Mouse (Mus musculus) gastrocnemius, postnatal 10 days (tissue): ENCODE data around the gene Rdh16f1. TPM values are rescaled to one million over a fixed set of nuclear protein-coding genes. Genes with fewer than 3 reads are reported as not detected.
"Not testable (repeated sequence)": the region's sequence is repeated elsewhere in the genome, so short reads cannot be mapped to it uniquely, and the experiment has no call there.

ENCODE experiments used
- DNase-seq: peaks from one replicate; pipeline ENCODE4 v3.0.0; 2021; ENCODE audit warnings: mixed read lengths
- total RNA-seq, 2 experiments: library from RNA; stranded (reverse); gene quantifications; 2 replicates each; pipeline ENCODE4 v1.2.3; 2021

Rdh16f1 gene
- total RNA-seq, 2 experiments from 2014 or later = 0.34 TPM; not detected in 1

DNA sequence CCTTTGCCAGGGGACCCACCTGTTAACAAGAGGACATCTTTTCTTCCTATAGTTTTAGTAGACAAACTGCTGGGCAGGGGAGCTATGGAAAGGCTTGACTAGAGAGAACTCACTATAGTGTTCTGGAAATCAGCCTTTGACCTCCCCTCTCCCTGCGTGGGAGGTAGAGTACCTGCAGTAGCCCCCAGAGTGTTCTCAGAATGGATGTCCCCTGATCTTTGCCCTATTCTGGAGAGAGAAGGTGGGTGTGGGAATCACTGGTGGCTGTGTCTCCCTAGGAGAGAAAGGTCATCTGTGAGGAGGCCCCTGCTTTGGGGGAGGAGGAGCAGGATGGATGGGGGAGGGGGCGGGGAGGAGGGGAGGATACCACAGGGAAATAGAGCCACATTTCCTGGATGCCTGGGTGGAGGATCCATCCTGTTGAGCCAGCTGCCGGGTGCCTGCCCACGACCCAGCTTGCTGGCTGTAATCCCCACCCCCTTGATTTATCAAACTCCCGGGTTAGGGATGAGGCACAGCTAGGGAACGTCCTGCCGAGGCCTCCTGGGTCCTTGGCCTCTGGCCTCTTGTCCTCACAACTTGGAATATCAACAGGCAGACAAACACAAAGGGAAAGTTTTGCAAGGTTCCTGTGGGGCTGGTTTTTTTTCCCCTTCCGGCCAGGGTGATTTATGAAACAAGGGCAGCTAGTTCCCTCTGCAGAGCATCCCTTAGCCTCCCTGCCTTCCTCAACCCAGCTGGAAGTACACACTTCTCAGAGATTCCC, 10.6 kb upstream of the Rdh16f1 start:
- DNase-seq = no peak

DNA sequence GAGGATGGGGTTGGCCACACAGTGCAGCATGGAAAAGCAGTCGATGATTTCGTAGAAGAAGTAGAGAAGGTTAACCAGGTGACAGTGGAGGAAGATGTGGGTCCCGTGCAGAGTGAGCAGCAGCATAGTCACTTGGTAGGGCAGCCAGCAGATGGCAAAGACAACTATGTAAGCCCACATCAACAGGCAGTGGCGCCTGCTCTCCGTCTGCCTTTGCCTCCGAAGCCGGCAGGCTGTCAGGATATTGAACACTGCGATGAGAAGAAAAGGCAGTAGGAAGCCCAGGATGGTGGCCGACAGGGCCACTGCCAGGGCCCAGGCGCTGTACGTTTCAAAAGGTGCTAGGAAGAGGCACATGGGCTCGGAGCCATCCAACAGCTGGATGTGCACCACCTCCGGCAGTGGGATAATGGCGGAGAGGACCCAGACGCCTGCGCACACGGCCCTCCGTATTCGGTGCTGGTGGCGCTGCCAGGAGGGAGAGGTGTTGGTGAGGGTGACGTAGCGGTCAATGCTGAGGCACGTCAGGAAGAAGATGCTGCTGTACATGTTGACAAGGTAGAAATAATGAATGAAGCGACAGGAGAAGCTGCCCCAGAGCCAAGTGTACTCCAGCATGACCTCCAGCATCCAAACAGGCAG, 9.3 kb upstream of the Rdh16f1 start:
- no peak for DNase-seq

DNA sequence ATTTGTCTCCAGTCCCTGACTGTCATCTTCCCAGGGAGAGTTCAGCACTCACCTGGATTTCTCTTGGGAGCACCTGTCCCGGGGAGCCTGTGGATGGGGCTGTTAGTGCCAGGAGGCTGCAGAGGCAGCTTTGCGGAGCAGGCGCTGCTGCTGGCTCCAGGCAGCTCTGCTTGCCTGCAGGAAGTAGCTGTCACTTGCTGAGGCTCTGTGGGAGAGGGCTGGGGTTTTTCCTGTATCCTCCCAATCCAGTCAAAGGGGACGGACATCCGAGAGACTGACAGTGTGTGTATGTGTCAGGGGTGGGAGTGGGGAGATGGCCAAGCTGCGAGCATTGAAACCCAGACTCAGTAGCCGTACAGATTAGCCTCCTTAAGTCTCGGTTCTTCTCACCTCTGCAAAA, 8.0 kb upstream of the Rdh16f1 start, which contains the start of gene Gpr182:
Gene Gpr182, minus strand, starts transcription at position 185 of the 400 bp plus-strand sequence.
- no peak for DNase-seq

DNA sequence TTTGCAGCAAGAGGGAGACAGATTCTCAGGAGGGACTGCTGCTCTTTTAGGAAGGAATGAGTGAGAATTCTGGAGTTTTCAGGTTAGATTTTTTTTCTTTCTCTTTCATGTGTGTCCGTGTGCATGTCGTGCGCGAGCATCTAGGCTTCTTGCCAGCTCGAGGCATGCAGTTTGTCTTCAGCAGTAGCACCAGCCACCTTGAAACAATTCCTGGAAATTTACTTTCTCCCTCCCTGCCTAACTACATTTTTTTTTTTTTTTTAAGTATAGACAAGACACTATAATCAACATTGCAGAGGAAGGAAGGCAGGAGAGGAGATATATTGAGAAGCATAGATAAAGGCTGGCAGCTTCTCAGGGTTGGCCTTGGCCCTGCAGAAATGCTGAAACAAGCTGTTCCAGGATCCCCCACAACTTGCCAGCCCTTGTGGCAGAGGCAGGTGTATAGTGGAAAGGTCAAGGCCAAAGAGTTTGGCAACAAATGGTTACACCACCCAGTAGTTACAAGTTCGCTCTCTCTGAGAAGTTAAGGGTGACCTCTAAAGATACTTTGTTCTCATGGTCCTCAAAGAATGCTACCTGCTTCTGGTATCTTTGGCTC, 4.9 kb upstream of the Rdh16f1 start:
- DNase-seq = no peak

DNA sequence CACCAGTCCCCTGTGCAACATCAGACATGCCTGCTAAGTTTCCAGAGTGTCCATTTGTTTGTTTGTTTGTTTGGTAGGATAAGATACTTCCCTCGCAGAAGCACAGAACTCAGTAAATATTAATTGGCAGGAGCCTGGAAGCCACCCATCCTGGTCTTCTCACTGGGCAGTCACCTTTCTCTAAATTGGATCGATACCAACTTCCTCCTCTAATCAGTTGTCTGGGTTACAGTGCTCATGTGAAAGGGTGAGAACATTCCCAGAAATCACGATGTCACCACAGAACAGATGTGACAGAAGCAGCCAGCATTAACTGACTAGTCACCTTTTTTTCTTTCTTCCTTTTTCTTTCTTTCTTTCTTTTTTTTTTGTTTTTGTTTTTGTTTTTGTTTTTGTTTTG, 4.3 kb upstream of the Rdh16f1 start:
- no peak for DNase-seq

DNA sequence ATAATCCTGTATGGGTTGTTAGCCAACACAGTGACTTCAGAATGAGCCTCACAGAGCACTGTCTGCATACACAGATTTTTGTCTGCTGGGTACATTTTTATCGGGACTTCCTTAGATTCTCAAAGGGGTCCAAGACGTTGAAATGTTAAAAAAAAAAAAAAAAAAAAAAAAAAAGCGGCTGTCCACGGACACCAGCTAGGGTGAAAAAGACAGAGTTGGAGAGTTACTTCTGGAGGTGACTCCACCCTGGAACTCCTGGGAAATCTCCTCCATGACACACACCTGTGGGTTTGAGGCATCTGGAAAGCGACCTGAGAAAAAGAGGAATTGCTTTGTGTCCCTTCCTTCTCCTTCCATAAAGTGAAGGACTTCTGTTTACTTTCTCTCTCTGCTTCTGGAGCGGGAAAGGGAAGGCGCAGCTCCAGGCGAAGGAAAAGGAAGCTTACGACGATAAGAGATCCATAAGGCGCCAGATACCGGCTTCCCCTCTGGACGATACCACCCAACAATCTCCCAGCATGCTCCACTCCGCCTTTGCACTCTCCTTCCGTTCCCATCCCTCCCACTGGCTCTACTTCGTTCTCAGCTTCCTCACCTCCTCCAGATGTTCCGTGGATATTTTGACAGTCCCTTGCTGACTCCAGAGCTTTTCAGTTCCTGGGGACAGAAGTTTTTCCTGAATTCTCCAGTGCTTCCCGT, 3.7 kb upstream of the Rdh16f1 start:
- DNase-seq = no peak

DNA sequence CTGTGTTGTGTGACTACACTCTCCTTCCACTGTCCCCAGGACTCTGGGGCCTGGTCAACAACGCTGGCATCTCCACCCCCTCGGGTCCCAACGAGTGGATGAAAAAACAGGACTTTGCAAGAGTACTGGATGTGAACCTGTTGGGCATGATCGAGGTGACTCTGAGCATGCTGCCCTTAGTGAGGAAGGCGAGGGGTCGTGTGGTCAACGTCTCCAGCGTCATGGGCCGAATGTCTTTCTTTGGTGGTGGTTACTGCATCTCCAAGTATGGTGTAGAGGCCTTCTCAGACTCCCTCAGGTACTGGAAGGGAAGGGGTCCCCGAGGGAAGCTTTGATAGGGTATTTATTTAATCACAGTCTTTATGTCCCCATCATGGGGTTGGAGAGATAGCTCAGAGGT, 3.3 kb downstream of the Rdh16f1 start:
- not testable (repeated sequence) for DNase-seq

DNA sequence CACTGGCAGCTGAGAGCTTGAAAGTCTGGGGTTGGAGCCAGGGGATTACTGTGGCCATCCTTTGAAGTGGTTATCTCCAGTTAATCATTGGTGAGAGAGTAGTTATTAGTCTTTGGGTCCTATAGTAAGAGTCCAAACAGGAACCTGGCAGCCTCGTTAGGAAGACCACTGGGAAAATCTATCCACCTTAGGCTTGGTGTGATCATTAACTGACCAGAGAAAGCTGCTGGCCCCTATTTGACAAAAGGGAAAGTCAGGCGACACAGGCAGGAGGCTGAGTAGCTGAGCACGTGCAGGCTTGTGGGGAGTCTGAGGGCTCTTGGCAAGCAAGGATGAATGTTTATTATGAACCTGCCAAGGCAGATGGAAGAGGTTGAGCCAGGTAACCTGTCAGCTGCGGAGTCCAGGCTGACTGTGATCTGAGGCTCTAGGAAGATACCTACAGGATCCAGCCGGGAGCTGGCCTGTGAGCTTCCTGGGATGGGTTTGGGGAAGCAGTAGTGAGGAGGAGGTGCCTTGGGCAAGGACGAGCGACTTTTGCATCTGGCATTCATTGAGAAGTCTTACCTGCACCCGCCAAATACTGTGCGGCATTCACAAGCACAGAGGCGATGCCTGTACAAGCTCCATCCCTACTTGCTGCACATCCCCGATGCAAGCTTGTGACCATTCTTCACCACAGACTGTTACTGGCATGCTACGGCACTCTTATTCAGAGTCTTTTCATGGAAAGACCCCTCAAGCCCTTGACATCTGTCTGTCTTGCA, 4.5 kb downstream of the Rdh16f1 start:
- DNase-seq = no peak

DNA sequence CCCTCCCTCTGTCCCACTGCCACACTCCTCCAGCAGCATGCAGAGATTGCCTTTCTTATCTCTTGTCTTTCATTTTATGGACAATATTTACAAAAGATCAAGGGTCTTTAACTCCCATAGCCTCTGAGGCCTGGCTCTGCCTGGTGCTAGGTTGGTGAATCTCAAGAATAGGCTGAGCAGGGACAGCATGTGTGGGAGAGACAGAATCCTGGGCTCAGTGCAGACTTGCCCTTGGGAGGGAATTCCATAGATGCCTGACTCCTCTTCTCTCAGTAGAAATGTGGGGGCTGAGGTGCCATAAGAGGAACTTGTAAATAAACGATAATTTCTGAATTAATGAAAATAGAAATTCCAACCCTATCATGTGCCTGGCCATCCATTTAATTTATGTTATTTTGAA, 7.0 kb downstream of the Rdh16f1 start:
- no peak for DNase-seq

DNA sequence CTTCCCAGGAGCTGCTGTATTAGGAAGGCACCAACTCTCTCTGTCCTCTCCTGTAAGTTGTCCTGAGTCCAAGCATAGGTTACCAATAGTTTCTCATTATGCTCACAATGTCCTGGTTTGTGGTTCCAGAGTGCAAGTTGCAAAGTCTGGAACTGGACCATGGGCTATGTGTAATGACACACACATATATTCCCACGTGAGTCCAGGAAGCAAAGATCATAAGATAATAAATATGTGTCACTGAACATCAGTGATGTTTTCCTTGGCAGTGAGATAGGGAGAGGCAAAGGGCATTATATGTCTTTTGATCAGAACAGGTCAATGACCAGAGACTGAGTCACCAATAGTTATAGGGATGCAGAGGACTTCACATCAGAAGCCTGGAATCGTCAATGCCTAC, 16.4 kb downstream of the Rdh16f1 start, which contains the start of gene Rdh9:
Gene Rdh9, plus strand, starts transcription at position 376 of the 400 bp plus-strand sequence.
- no peak for DNase-seq

DNA sequence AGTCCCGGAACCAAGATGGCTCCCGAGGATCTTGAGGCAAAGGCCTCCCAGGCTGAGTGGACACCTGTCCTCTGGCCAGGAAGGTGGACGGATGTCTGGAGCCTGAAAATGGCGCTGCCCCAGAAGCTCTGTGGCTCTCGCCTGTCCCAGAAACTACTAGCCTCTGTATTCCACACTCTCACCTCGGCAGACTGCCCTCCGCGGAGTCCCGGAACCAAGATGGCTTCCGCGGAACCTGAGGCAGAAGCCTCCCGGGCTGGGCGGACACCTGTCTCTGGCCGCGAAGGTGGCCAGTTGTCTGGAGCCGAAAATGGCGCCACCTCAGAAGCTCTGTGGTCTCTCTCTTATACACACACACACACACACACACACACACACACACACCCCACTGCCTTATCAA, 22.7 kb downstream of the Rdh16f1 start:
- not testable (repeated sequence) for DNase-seq

DNA sequence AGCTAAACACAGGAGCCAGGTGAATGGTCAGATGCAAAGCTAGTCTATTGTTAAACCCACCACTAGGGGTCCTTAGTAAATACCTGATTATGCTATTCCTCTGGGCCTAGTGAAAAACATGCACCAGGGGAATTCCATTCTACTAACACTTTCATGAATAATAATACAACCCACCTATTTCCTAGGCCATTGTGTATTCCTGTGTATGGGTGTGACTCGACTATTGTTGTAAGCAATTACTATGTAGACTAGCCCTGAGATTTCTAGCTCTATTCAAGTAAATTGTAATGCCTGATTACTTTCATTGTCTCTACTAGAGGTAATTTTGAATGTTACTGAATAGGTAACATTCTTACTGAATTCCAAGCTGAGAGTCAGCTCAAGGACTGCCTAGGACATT, 25.8 kb downstream of the Rdh16f1 start:
- DNase-seq = not testable (repeated sequence)

DNA sequence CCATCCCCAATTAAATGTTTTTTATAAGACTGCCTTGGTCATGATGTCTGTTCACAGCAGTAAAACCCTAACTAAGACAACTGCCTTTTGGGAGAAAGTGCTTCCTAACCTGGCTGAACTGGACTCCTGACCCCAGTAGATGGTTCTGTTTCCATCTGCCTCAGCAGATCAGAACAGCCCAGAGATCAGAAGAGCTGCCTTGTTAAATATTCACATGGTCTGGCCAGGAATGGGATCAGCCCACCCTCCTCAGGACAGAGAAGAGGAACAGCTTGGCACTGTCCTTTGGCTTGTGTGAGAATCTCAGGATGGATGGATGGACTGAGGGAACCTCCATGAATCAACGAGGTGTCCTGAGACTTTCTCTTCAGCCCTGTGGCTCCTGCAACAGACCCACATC, 39.7 kb downstream of the Rdh16f1 start:
- no peak for DNase-seq

DNA sequence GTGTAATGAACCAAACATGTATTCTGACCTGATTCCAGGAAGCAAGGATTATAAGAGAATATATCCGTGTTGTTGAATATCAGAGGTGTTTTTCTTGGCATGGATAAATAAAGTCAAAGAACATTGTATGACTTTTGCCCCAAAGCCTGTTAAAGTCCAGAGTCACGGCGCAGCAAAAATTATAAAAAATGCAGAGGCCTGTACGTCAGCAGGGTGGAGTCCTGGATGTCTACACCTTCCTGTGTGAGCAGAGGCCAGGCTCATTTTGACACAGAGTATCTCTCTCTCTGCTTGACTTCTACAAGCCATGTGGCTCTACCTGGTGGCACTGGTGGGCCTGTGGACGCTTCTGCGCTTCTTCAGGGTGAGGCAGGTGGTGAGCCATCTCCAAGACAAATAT, 41.3 kb downstream of the Rdh16f1 start, which contains the start of gene Rdh16:
Gene Rdh16, plus strand, starts transcription at position 262 of the 400 bp plus-strand sequence.
- DNase-seq = no peak

DNA sequence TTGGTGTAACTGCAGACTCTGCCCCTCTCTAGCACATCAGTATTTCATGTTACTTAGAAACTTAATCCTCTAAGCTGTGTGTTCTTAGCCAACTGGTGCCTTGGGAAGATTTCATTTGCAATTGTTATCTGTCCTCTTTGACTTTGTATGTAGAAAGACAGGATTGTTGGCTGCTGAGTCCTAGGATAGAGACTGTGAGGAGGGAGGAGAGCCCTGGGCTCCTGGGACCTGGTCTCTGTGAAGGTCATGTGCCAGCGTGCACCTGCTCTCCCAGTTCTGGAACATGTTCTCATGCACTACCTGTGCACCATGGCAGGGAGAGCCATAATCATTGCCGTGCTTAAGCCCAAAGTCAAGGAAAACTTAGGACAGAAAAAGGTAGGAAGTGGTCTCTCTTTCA, 42.0 kb downstream of the Rdh16f1 start:
- DNase-seq = no peak

DNA sequence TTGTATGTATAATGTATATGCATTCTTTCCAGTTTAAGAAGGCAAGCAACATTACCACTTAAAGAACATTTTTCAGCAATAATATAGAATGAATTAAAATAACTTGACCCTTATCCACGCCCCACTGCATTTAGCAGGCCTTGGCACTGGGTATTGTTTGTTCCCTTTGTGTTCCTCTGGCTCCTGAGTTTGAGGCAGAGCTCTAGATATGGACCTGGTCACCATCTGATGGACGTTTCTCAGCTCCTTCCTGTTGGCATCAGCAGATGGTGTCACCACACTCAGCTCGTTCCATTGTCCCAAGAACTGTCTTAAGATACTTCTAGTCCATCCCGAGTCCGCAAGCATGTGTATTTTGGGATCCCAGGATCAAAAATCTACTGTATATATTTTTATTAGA, 42.6 kb downstream of the Rdh16f1 start:
- no peak for DNase-seq

DNA sequence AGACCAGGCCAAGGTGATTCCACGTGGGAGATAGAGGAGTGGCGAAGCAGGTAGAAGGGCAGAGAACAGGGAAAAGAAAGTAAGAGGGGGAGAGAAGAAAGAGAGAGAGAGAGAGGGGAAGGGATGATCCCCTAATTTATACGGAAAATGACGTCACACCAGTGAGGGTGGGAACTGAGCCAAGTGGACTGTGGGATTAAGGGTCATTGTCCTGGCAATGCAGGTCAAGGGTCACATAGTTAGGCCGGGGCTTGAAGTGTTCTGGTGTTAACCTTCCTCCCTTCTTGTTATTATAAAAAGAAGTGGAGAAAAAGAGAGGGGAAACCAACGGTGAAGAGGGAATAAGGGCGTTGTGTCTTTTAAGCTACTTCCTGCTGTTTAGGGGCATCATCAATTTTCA, 44.8 kb downstream of the Rdh16f1 start:
- DNase-seq = no peak

DNA sequence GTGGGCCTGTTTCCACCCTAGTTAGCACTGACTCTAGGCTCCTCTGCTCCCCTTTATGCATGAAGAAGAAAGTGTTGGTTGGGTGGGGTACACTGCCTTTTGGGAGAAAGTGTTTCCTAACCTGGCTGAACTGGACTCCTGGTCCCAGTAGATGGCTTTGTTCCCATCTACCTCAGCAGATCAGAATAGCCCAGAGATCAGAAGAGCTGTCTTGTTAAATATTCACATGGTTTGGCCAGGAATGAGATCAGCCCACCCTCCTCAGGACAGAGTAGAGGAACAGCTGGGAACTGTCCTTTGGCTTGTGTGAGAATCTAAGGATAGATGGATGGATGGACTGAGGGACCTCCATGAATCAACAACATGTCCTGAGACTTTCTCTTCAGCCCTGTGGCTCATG, 56.3 kb downstream of the Rdh16f1 start:
- DNase-seq = no peak

DNA sequence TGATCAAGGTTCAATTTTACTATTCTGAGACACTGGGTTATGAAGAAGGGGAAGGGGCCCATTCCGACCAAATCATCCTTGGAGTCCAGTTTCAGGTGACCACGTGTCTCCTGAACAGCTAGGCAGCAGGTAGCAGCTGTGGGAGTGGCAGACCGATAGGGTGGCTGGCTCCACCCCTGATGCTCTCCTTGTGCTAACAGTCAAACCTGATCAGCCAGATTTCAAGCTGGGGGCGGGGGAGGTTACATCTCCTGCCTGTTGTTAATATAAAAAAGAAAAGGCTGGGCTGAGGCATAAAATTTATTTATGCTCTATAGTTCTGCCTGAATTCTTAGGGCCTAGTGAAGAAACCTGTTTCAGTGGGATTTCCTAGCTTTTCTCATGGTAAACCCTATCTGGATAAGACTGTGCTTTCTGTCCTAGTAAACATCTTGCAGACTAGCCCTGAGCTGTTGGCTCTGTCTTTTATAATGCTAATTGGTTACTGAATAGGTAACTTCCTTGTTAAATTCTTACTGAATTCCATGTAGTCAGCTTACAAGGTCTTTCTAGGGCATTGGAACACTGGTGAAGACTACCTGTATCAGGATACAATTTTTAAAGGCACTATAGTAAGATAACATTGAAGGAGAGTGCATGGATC, 57.8 kb downstream of the Rdh16f1 start:
- not testable (repeated sequence) for DNase-seq

DNA sequence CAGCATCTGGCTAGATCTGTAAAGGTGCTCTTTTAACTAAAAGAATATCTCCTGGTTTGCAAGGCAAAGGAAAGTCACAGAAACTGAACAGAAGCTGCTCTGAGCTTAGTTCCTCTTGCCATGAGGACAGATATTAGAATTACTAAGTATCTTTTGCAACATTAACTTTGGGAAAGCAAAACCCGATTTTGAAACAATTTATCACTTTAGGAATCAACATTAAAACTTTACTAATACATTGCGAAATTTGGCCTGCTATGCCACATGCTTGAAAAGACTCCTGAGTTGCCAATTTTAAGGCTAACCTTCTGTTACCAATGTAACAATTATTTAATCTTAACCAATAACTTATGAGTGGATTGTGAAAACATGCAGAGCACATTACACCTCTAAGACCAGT, 62.2 kb downstream of the Rdh16f1 start:
- not testable (repeated sequence) for DNase-seq

DNA sequence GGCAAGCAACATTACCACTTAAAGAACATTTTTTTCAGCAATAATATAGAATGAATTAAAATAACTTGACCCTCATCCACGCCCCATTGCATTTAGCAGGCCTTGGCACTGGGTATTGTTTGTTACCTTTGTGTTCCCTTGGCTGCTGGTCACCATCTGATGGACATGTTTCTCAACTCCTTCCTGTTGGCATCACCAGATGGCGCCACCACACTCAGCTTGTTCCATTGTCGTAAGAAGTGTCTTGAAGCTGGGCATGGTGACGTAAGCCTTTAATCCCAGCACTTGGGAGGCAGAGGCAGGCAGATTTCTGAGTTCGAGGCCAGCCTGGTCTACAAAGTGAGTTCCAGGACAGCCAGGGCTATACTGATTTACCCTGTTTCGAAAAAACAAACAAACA, 65.8 kb downstream of the Rdh16f1 start:
- no peak for DNase-seq
